Mouse (Mus musculus): ENCODE measurements around the gene Sh3kbp1. TPM values are rescaled to one million over a fixed set of nuclear protein-coding genes. Genes with fewer than 3 reads are reported as not detected.

The Sh3kbp1 gene
- polyA plus RNA-seq, 2 experiments: 26.7 to 49.8 TPM

DNA sequence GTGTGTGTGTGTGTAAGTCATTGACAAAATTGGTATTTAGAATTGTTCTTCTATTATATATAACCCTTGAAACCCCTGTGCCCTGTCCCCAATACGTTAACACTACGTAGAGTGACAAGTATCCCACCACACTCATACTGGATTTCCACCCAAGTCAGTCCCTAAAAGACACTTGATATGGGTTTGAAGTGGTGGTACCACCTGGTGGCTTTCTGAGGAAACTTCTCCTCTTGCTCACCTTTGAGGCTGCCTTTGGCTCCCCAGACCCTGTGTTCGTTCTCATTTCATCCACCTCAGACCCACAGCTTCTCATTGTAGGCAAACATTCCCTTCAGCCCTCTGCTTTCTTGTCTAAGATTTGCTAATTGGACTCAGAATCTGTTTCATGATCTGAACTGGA lies 142.7 kb downstream of the Sh3kbp1 start:
- H3K4me3 ChIP-seq (replicated peaks; ENCODE audit: low read length): no peak overlapping the region
- DNase-seq (ENCODE audit: low spot score): no peak
- no peak overlapping the region for H3K9ac ChIP-seq (ENCODE audit: low read depth, low read length, severe bottlenecking)
- H3K4me1 ChIP-seq (ENCODE audit: control insufficient read depth, insufficient read depth, low read length): no peaks in the 10 kb centered on the region
- WGBS: 90% methylated on average over 3 of the region's 3 CpGs
- no peaks in the 10 kb centered on the region for H3K27me3 ChIP-seq (ENCODE audit: control insufficient read depth, insufficient read depth, low read length)
- TF ChIP-seq POLR2A (IDR thresholded peaks at IDR 0.05; ENCODE audit: borderline replicate concordance, extremely low read depth, insufficient read depth, insufficient read length): no peak
- H3K27ac ChIP-seq (replicated peaks; ENCODE audit: low read depth, low read length): no peak overlapping the region
- H3K36me3 ChIP-seq (ENCODE audit: control insufficient read depth, insufficient read depth, low read length): no peaks in the 10 kb centered on the region
- ATAC-seq (ENCODE audit: low FRiP score, low read depth): no peak
- H3K4me2 ChIP-seq (replicated peaks; ENCODE audit: low read depth, low read length, severe bottlenecking): no peak overlapping the region
- no peaks in the 10 kb centered on the region for H3K9me3 ChIP-seq (ENCODE audit: control insufficient read depth, low read length)

DNA sequence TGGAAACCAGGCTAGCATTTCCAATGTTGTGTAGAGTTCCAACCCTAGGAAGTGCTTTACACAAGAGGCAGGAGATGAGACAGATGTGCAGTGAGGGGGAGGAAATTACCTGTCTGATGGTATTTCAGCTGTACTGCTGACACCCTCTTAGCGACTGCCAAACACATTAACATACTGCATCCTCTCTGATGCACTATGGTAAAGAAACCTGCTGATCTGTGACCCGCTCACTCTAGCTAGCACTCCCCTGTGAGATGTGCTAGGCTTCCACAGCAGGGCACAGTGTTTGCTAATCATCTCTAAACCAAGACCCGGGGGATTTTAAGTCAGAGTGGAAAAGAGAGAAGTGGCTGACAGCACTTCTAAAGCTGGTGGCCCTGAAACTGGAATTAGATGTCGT lies 145.1 kb downstream of the Sh3kbp1 start:
- no peak for TF ChIP-seq POLR2A (IDR thresholded peaks at IDR 0.05; ENCODE audit: borderline replicate concordance, extremely low read depth, insufficient read depth, insufficient read length)
- H3K4me1 ChIP-seq (ENCODE audit: control insufficient read depth, insufficient read depth, low read length): no peaks in the 10 kb centered on the region
- H3K9ac ChIP-seq (ENCODE audit: low read depth, low read length, severe bottlenecking): no peak overlapping the region
- ATAC-seq (ENCODE audit: low FRiP score, low read depth): no peak
- no peak for DNase-seq (ENCODE audit: low spot score)
- no peak overlapping the region for H3K4me3 ChIP-seq (replicated peaks; ENCODE audit: low read length)
- WGBS: 65% methylated on average over 4 of the region's 4 CpGs
- no peaks in the 10 kb centered on the region for H3K9me3 ChIP-seq (ENCODE audit: control insufficient read depth, low read length)
- no peaks in the 10 kb centered on the region for H3K36me3 ChIP-seq (ENCODE audit: control insufficient read depth, insufficient read depth, low read length)
- H3K4me2 ChIP-seq (replicated peaks; ENCODE audit: low read depth, low read length, severe bottlenecking): no peak overlapping the region
- H3K27me3 ChIP-seq (ENCODE audit: control insufficient read depth, insufficient read depth, low read length): no peaks in the 10 kb centered on the region
- no peak overlapping the region for H3K27ac ChIP-seq (replicated peaks; ENCODE audit: low read depth, low read length)

DNA sequence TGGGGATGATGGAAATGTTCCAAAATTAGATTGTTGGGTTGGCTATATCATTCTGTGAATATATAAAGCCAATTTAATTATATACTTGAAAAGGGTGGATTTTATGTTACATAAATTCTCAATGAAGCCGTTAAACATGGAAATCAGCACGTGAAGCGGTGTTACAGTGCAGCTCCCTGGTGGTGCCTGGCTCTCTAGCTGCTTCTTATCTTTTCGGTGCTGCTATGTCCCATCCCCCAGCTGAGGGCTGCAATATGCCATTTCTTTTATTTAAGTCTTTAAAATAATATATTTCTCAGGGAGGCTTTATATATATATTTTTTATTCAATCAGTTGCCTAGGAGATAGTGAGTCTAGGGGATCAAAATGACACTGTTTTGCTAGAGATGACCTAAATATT lies 148.0 kb downstream of the Sh3kbp1 start:
- Histone ChIP-seq H3K9me3 (ENCODE audit: control insufficient read depth, low read length) (no peaks in the 10 kb centered on the region), H3K4me2 (replicated peaks; ENCODE audit: low read depth, low read length, severe bottlenecking) (no peak overlapping the region), H3K9ac (ENCODE audit: low read depth, low read length, severe bottlenecking) (no peak overlapping the region), H3K36me3 (ENCODE audit: control insufficient read depth, insufficient read depth, low read length) (no peaks in the 10 kb centered on the region), H3K4me1 (ENCODE audit: control insufficient read depth, insufficient read depth, low read length) (no peaks in the 10 kb centered on the region), H3K4me3 (replicated peaks; ENCODE audit: low read length) (no peak overlapping the region), H3K27me3 (ENCODE audit: control insufficient read depth, insufficient read depth, low read length) (no peaks in the 10 kb centered on the region), H3K27ac (replicated peaks; ENCODE audit: low read depth, low read length) (no peak overlapping the region)
- 74% methylated on average over 4 of the region's 4 CpGs for WGBS
- DNase-seq (ENCODE audit: low spot score): no peak
- TF ChIP-seq POLR2A (IDR thresholded peaks at IDR 0.05; ENCODE audit: borderline replicate concordance, extremely low read depth, insufficient read depth, insufficient read length): no peak
- ATAC-seq (ENCODE audit: low FRiP score, low read depth): no peak

DNA sequence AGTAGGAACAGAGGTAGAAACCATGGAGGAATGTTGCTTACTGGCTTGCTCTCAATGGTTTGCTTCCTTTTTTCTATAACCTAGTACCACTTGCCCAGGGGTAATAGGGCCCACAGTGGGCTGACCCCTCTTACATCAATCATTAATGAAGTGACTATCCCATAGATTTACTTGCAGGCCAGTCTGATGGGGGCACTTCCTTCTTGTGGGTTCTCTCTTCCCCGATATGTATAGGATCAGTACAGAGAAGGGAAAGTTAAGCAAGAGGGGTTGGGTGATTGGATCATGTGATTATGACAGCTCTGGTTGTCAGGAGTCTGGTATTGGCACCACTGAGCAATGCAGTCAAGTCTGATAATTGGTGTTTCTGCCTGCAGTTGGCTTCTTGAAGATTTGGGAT lies 151.7 kb downstream of the Sh3kbp1 start:
- Histone ChIP-seq H3K4me1 (ENCODE audit: control insufficient read depth, insufficient read depth, low read length) (no peaks in the 10 kb centered on the region), H3K27ac (replicated peaks; ENCODE audit: low read depth, low read length) (no peak overlapping the region), H3K36me3 (ENCODE audit: control insufficient read depth, insufficient read depth, low read length) (no peaks in the 10 kb centered on the region), H3K27me3 (ENCODE audit: control insufficient read depth, insufficient read depth, low read length) (no peaks in the 10 kb centered on the region), H3K4me3 (replicated peaks; ENCODE audit: low read length) (no peak overlapping the region), H3K4me2 (replicated peaks; ENCODE audit: low read depth, low read length, severe bottlenecking) (no peak overlapping the region), H3K9me3 (ENCODE audit: control insufficient read depth, low read length) (no peaks in the 10 kb centered on the region), H3K9ac (ENCODE audit: low read depth, low read length, severe bottlenecking) (no peak overlapping the region)
- 100% methylated on average over 1 of the region's 1 CpGs for WGBS
- ATAC-seq (ENCODE audit: low FRiP score, low read depth): no peak
- no peak for TF ChIP-seq POLR2A (IDR thresholded peaks at IDR 0.05; ENCODE audit: borderline replicate concordance, extremely low read depth, insufficient read depth, insufficient read length)
- no peak for DNase-seq (ENCODE audit: low spot score)

DNA sequence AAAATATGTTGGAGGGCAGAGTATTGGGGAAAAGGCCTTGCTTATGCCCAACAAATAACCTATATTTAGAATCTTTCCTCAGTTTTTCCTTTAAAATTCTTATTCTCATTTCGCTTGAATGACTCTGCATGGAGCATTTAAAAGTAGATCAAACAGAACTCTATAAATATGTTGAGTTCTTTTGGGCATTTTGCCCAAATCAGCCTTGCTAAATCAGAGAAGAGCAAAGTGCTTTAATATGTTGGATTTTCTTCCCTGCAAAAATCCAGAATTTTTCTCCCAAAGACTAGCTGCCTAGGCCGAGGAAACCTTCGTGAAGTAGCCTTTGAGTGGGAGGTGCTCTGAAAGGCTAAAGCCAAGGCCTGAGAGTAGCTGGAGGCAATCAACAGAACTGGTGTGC lies 163.4 kb downstream of the Sh3kbp1 start:
- DNase-seq (ENCODE audit: low spot score) (peak; percentile 13), ATAC-seq (ENCODE audit: low FRiP score, low read depth) (no peak)
- H3K4me3 ChIP-seq (replicated peaks; ENCODE audit: low read length): no peak overlapping the region
- no peak overlapping the region for H3K9ac ChIP-seq (ENCODE audit: low read depth, low read length, severe bottlenecking)
- H3K27me3 ChIP-seq (ENCODE audit: control insufficient read depth, insufficient read depth, low read length): no peaks in the 10 kb centered on the region
- WGBS: 63% methylated on average over 3 of the region's 3 CpGs
- H3K9me3 ChIP-seq (ENCODE audit: control insufficient read depth, low read length): no peaks in the 10 kb centered on the region
- H3K36me3 ChIP-seq (ENCODE audit: control insufficient read depth, insufficient read depth, low read length): no peaks in the 10 kb centered on the region
- no peaks in the 10 kb centered on the region for H3K4me1 ChIP-seq (ENCODE audit: control insufficient read depth, insufficient read depth, low read length)
- H3K27ac ChIP-seq (replicated peaks; ENCODE audit: low read depth, low read length): no peak overlapping the region
- no peak for TF ChIP-seq POLR2A (IDR thresholded peaks at IDR 0.05; ENCODE audit: borderline replicate concordance, extremely low read depth, insufficient read depth, insufficient read length)
- H3K4me2 ChIP-seq (replicated peaks; ENCODE audit: low read depth, low read length, severe bottlenecking): no peak overlapping the region

DNA sequence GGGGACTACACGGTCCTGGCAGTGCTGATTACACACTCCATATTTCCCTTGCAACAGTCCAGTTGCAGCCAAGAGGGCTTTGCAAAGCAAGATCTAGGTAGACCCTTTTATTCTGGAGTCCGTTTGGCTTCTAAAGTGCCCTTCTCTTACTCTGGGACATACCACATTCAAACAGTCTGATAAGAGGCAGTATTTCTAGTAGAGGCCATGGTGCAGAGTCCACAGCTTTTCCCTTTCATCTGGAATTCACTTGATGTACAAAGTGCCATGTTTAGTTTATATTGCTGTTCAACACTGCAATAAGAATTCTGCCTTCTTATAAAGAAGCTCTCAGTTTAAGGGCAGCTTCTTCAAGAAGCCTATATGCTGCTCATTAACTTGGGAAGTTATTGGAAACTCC lies 168.5 kb downstream of the Sh3kbp1 start:
- Histone ChIP-seq H3K9ac (ENCODE audit: low read depth, low read length, severe bottlenecking) (no peak overlapping the region), H3K4me1 (ENCODE audit: control insufficient read depth, insufficient read depth, low read length) (no peaks in the 10 kb centered on the region), H3K4me3 (replicated peaks; ENCODE audit: low read length) (no peak overlapping the region), H3K27ac (replicated peaks; ENCODE audit: low read depth, low read length) (no peak overlapping the region), H3K9me3 (ENCODE audit: control insufficient read depth, low read length) (no peaks in the 10 kb centered on the region), H3K27me3 (ENCODE audit: control insufficient read depth, insufficient read depth, low read length) (no peaks in the 10 kb centered on the region), H3K4me2 (replicated peaks; ENCODE audit: low read depth, low read length, severe bottlenecking) (no peak overlapping the region), H3K36me3 (ENCODE audit: control insufficient read depth, insufficient read depth, low read length) (no peaks in the 10 kb centered on the region)
- ATAC-seq (ENCODE audit: low FRiP score, low read depth): no peak
- TF ChIP-seq POLR2A (IDR thresholded peaks at IDR 0.05; ENCODE audit: borderline replicate concordance, extremely low read depth, insufficient read depth, insufficient read length): no peak
- no peak for DNase-seq (ENCODE audit: low spot score)
- WGBS: 64% methylated on average over 2 of the region's 2 CpGs
